Mouse (Mus musculus) embryo, embryonic 10.5 days (tissue): Measurements from ENCODE around the gene Rtl4.

ENCODE experiments used
- DNase-seq: peaks from one replicate; pipeline ENCODE4 v3.0.0-alpha.2; 2015; ENCODE audit warnings: low spot score

The Rtl4 gene

DNA sequence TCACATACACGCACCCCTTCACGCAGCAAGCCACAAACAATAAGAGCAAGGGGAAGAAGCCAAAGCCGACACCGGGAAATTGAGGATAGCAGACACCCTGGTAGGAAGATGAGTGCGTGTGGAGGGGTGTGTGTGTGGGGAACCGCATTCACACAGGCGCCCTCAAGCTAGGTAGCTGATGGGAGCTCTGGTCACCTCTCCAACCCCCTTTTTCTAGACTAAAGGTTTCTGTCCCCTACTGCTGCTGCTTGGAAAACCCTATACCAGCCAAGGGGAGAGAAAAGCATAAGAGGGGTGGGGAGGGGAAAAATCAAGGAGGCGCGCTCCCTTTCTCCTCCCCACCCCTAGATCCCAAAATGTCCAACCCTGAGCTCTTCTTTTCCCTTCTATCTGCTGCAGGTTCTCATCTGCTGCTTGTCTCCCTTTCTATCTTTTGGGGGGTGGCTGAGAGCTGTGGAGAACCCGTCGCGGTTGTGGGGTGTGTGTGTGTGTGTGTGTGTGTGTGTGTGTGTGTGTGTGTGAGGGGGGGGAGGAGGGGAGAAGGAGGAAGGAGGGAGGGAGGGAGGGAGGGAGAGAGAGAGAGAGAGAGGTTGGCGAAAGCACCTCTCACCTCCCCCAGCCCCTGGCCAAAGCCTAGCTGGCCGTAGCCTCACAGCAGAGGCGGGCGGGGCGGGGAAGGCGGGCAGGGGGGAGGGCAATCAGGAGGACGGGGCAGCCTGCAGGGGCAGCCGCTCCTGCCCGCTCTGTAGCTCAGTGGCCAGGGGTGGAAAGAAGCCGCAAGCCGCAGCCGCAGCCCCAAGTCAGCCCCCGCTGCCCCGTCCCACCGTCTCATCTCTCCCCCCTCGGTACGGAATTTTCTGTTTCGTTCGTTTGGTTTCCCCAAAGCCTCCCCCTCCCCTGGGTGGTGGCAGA lies at the start of gene Rtl4:
Gene Rtl4, plus strand, starts transcription at position 701 of the 912 bp plus-strand sequence.
- DNase-seq, result peak; percentile 21

DNA sequence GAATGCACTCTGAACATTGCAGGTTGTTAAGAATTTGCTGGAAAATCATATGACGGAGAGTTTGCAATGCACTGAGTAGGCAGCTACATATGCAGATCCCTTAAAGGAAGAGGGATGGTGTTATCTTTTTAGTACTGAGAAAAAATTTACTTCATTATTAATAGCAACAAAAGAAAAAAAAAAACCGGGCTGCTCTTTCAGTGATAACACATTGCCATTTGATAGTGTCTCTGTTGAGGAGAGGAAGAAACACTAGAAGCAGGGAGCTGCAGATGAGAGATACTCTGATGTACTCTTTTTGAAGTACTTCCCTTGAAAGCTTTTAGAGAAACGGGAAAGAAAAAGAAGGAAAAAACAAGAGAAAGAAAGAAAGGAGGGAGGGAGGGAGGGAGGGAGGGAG lies 44.0 kb upstream of the Rtl4 start:
- DNase-seq, result no peak

DNA sequence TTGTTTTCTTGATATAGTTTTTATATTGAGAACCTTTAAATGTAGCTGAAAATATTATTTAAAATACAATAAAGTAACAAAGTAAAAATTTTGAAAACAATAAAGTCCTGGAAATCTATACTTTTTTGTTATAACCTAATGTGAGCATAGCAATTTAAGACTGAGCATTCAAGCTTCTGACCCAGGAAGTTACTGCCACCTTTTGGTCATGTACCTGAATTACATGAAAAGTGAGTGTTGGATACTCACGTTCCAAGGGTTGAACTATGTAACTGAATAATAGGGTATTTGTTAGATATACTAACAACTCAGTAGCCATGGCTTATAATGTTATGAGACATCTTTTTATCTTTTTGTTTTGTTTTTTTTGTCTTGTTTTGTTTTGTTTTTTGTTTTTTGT lies 43.3 kb upstream of the Rtl4 start:
- DNase-seq, result peak; percentile 9

DNA sequence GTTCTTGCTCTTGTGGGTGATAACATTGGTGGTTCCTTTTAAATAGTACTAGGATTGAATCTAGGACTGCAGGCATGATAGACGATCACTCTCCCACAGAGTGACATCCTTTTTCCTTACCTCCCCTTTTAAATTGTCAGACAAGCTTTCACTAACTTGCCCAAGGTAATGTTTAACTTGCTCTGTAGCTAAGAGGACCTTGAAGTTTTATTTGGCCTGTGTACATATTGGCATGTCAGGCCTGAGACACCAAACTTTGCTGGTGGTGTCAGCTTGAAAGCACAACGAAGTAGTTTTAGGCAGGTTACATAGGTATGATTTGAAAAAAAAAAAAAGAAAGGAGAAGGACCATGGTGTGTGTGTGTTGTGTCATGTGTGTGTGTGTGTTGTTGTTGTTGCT lies 36.5 kb upstream of the Rtl4 start:
- DNase-seq, result no peak

DNA sequence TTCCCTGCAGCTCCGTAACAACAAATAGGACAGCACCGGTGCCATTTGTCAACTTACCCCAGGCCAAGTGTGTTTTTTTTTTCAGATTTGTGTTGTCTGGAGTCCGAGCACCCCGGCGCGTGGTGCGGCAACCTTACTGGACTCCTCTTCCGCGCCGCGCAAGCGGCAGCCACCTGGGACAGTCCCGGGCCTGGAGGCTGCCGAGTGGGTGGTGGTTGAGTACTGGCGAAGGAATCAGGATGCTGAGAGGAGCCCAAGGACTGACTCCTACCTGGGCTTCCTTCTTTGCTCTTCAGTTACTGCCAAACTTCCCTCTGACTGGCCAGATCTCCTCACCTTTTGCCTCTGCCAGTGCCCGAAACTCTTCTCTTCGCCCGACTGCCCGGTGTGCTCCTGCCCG lies 965 bp upstream of the Rtl4 start:
- no peak for DNase-seq

DNA sequence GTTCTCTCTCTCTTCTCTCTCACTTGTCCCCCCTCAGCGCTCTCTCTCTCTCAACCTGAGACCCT lies 733 bp upstream of the Rtl4 start, which contains the start of gene Trpc5:
Gene Trpc5, minus strand, starts transcription at position 39 of the 65 bp plus-strand sequence.
- no peak for DNase-seq

DNA sequence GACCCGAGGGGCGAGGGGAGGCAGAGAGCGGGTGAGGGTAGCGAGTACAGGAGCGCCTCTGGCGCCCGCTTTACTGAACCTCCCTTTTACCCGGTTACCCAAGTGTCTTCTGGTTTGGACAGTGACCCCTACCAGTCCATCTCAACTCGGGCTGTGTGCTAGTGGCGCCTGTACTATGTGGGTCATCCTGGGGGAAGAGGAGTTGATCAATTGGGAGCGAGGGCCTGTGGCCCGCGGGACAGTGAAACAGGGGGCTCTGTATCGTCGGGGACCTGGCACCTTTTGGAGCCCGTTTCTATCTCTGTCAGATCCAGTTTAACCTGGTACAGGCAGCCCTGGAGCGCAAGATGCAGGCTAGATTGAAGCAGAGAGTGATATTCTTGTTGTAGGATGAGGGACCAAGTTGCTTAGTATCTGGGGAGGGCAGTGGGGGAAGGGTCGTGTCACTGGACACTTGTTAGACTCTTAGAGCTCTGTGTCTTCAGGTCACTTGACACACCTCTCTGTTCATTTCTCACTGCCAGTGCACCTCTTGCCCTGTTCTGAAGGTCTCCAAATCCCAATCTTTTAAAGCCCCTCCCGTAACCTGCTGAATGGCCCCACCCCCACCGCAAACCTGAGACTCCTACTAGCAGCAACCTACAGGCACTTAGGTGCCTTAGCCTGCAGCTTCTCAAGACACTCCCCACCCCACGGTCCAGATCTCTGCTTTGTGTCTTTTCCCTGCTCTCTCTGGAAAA lies 582 bp downstream of the Rtl4 start:
- peak; percentile 19 for DNase-seq

DNA sequence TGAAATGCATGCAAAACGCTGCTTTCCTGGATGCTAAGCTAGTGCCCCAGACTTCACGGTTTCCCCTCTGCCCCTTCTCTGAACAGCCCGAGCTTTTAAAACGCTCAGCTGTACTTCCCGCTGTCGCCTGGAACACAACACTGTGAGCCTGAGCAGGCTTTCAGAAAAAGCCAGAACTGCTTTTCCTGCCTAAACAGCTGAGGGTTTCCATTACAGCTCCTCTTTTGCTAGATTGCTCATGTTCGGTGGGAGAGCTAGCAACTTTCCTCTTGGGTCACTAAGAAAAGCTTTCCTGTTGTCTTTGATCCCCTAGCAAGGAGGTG lies 1.1 kb downstream of the Rtl4 start:
- DNase-seq, result peak; percentile 22

DNA sequence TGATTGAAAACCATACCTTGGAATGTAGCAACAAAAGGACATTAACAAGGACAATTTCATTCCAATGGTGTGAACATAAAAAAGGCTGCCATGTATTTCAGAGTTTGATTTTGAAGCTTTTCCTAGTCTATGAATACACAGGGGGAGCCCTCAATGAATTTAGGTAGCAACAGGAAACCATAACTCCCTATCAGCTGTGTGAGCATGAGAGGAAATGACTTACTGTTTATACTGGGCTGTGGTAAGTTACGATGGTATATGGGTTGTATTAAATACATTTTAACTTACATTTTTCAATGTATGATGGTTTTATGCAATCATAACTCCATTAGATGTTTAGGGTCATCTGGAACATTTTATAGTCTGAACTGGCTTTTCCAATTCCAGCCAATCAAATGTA lies 27.6 kb downstream of the Rtl4 start:
- DNase-seq, result no peak

DNA sequence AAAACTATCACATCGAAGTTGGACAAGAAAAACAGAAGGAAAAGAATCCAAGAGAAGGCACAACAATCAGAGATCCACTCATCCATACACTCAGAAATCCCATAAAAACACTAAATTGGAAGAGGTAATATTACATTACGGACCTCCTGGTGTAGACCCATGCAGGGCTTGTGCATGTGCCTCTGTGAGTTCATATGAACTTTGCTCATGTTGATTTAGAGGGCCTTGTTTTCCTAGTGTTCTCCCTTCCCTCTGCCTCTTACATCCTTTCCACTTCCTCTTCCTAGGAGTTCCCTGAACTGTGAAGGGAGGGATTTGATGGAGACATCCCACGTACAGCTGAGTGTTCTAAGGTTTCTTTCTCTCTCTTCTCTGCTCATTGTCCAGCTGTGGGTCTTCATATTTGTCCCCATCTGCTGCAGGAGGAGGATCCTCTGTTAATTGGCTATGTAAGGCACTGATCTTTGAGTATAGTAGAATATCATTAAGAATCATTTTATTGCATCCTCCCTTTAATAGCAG lies 58.9 kb downstream of the Rtl4 start:
- no peak for DNase-seq

DNA sequence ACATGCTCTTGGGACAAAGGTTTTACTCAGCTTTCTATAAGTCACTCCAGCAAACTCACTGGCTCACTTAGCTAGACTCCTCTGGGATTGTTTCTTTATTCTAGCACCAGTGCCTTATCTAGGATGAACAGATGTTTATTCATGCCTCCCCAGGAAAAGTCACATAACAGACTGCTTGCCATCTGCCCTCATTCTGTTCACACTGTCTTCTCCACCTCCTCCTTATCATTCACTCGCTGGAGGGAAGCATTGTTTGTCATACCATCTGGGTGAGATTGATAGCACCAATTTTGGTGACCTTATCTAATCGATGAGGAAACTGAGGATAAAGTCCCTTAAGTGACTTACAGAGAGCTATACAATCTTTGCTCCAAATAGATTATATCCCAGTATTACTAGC lies 298.3 kb downstream of the Rtl4 start:
- no peak for DNase-seq

DNA sequence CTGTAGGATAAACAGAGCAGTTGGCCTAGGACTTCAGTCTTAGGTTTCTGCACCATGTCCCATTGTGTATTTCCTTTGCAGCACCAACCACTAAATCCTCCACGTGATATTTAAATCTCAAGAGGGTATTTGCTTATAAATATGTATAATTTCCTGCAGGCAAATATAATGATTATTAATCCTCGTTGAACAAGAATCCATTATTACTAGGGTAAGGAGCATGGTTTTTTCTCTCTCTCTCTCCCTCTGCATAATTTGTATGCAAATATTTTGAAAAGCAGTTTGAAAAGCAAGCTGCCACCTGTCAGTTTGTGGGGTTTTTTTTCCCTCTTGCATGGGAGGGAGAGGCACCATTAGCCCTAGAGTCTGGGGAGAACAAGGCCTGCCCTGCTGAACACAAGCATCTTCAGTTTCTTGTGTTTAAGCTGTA lies 376.8 kb downstream of the Rtl4 start:
- DNase-seq, result no peak

DNA sequence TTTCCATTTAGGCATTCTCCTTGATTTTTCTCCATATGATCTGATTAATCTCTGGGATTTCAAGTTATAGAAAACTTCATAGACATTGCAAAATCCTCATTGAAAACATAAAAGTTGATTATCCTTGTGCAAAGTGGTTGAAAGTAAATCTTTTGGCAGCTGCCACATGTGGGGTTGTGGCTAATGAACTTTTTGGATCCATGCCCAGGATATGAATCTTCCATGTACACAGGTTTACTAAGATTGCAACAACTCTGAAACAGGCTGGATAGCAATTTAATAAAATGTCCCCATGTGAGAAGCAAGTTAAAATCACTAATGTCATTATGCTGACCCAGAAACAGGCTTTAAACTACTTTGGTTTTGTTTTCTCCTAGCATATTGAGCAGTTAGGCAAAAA lies 401.1 kb downstream of the Rtl4 start:
- DNase-seq, result no peak

DNA sequence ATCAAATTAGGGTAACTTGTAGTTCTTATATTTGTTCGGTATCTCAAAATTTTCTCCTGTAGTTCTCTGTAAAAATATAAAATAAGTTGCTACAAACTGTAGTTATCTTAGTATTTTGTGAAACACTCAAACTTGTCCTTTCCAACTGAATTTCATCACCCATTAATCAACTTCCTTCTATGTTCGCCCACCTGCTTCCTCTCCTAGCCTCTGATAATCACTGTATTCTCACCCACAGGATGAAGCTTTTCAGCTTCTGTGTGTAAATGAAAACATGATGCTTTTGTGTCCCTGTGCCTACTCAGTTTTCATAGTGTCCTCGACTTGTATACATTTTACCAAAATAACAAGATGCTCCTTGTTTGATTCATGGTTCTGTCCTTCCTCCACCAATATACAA lies 401.7 kb downstream of the Rtl4 start:
- no peak for DNase-seq

DNA sequence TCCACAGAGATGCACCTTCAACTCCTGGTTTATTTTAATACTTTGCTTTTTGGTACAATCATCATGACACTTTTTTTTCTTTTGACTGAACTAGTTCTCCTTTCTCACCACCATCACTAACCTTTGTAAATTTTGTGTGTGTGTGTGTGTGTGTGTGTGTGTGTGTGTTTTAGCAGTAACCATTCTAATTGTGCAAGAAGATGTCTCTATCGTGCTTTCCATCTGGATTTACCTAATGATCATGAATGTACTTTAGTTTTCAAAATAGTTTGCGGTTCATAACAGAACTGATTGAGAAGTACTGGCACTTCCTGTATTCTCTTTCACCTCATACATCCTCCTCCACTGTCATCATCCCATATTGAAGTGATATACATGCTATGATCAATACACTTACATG lies 402.3 kb downstream of the Rtl4 start:
- DNase-seq, result no peak
